Mouse (Mus musculus): ENCODE results near the gene Psmd10.

Gene Psmd10

DNA sequence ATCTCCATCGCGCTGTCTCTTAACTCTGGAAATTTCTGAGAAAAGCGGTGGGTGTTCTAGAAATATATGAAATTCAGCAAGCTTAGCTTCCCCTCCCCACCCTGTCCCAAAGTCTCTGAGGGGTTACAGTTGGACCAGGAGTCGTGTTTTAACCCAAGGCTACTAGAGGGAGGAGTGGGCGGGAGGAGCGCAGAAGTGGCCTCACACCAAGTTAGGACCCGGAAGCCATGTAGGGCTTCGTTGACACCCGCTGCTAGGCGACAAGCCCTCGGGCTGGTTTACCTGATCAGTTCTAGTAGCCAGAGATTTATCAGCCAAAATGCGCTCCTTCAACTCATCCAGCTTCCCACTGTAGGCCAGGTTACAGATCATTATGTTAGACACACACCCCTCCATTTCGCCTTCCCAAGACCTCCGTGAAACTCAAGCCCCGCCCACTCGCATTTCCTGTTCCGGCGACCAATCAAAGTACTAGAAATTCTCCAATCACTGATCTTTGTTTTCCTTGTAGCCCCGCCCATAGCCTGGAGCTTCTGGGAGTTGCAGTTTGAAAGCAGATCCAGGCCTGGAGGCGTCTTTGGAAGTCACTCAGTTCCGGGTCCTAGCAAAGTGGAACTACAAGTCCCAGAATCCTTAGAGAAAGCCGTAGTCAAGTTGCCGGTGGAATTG is at the start of gene Psmd10, which contains the start of gene Atg4a:
Gene Psmd10, minus strand, starts transcription at position 457 of the 669 bp plus-strand sequence.
Gene Atg4a, plus strand, starts transcription at position 636 of the 669 bp plus-strand sequence.
- DNase-seq, result peak; percentile 93

DNA sequence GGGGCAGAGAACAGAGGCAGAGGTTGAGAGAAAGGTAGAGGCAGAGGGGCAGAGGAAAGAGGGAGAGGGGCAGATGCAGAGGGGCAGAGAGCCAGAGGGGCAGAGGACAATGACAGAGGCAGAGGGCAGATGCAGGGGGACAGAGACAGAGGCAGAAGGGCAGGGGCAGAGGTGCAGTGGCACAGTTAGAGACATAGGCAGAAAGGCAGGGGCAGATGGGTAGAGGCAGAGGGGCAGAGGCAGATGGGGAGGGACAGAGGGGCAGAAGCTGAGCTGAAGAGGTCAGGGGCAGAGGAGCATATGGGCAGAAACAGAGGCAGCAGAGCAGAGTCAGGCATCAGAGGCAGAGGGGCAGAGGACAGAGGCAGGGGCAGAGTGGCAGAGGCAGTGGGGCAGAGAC is 42.4 kb upstream of the Psmd10 start:
- no peak for DNase-seq

DNA sequence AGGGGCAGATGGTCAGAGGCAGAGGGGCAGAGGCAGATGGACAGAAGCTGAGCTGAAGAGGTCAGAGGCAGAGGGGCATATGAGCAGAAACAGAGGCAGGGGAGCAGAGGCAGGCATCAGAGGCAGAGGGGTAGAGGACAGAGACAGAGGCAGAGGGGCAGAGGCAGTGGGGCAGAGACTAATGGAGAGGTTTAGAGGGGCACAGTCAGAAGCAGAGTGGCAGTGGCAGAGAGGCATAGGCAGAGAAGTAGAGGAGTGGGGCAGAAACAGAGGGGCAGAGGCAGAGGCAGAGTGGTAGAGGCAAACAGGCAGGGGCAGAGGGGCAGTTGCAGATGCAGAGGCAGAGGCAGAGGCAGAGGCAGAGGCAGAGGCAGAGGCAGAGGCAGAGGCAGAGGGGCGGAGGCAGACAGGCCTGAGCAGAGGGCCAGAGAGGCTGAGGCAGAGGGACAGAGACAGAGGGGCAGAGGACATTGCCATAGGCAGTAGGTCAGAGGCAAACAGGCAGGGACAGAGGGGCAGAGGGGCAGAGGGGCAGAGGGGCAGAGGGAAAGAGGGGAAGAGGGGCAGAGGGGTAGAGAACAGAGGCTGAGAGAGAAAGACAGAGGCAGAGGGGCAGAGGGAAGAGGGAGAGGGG is 41.5 kb upstream of the Psmd10 start:
- no peak for DNase-seq

DNA sequence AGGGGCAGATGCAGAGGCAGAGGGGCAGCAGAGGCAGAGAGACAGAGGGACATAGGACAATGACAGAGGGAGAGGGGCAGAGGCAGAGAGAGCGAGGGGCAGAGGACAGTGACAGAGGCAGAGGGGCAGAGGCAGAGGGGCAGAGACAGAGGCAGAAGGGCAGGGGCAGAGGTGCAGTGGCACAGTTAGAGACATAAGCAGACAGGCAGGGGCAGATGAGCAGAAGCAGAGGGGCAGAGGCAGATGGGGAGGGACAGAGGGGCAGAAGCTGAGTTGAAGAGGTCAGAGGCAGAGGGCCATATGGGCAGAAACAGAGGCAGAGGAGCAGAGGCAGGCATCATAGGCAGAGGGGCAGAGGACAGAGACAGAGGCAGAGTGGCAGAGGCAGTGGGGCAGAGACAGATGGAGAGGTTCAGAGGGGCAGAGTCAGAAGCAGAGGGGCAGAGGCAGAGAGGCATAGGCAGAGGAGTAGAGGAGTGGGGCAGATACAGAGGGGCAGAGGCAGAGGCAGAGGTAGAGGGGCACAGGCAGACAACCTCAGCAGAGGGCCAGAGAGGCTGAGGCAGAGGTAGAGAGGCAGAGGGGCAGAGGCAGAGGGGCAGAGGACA is 40.5 kb upstream of the Psmd10 start:
- DNase-seq, result no peak

DNA sequence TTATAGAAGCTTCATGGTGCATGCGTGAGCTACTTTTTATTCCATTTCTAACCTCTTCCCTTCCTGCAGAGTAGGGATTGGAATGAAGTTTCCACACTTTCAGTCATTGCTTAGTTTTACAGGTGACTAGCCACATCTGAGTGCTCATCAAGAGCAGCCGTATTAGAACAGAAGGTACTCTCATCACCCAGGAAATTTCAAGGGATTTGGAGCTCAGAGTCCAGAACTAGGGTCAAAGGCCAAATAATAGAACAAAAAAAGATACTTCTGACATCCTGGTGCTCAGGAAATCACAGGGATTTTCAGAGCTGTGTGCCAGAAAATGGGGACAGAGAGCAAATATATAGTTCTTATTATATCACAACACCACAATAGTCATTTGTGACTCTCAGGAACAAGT is 28.7 kb upstream of the Psmd10 start:
- no peak for DNase-seq

DNA sequence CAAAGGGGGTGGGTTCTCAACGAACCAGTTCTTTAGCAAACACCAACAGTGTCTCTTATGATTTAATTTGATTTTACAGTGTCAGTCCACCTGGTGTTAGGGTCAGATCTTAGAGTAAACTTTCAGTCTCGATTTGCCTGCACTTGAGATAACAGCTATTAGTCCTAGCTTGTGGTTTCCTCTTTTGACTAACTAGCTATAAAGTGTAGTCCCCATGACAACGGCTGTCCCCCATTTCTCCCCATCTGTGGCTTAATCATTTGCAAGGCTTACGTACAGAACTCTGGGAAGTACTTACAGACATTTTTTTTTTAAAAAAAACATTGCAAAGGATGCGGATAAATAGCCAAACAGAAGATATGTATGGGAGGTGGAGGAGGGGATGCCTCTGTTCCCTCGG is 28.3 kb upstream of the Psmd10 start:
- DNase-seq, result no peak

DNA sequence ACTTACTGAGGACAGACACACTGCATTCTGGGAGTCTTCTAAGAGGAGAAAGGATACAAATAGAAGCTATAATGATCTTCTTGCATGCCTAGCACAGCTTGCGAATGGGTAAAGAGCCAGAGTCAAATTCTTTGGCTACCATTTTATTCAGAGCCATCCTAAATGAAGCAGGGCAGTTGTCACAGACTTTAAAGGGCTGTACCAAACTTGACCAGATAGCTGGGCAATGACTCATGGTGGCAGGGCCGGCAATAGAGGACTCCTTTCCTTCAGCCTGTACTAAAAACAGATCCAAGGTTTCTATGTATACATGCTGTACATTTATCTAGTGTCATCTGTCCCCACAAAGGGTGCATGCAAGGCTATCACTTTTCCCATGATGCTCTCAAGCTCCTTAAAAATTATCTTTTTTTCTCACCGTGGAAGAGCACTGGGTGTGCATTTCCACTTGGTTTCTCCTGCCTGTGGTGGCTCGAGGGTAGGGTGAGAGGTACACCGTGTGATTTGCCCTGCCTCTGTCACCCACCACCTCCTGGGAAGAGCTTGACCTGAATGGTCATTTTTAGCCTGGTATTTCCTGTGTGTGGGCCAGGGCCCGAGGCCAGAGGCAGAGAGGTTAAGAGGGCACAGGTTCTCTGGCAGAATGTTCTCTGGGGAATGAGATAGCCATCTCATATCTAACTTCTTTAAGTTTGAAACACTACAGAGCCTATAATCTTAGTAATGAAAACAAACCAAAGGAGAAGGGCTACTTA is 26.9 kb upstream of the Psmd10 start:
- no peak for DNase-seq

DNA sequence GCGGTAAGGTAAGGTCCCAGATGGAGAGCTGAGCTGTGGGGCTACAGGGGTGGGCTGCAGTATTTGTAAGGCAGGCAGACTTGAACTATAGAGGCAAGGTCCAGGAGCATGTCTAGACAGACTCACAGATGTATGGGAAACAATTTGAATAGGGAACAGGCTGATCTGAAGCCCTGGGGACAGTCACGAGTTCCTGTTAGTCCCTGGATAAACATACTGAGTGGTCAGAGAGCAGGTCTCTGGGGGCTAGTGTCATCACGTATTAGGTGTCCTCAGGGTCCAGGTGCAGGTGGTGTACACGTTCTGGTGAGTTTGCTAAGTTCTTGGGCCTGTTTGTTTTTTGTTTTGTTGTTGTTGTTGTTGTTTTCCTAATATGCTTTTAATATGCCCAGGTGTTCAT is 23.6 kb upstream of the Psmd10 start:
- no peak for DNase-seq

DNA sequence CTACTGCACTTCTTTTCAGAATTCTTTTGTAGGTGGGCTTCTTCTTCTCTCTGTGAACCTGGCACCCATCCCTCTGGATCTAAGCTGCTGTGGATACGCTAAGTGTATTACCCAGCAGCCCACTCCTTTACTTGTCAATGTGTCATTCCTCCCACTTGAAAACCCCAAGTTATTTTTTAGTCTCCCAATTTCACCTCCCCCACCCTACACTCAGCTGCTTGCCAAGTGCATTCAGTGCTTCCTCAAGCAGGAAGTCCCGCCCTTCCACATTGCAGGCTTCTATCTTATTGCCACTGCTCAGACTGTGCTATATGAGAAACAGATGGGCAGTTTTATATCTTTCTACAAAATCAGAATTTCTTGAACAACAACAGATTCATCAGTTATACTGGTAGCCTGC is 23.0 kb upstream of the Psmd10 start:
- DNase-seq, result peak; percentile 30

DNA sequence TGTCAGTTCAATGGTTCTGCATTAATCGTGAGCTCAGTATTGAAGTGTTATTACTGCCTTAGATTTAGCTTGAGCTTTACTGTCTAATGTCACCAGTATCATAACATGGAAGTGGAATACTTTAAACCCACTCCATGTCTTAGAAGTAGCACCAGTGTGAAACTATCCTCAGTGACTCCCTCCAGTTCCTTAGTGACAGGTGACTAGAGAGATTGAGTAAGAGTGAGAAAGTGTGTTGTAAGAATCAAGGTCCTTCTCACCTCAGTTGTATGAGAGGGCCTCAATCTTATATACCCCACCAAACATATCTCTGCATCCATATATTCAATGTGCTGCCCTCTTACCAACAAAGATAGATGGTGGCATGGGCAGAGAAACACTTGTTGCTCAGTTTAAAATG is 22.4 kb upstream of the Psmd10 start:
- DNase-seq, result no peak

DNA sequence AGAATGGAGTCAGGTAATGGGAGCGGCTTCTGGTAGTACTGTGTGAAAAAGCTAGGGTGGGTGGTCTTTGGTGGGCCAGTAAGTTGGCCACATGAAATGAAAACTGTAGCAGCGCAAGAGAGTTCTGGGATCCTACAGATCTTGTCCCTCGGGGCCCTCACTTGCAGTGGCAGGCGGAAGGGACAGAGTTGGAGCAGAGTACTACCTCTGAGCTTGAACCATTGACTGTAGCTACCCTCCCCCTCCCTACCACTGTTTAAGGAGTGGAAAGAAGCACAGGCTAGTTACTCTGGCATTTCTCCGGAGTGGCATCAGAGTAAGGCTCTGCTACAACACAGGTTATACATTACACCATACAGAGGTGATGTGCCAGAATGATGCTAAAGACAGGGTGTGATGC is 431 bp upstream of the Psmd10 start:
- no peak for DNase-seq

DNA sequence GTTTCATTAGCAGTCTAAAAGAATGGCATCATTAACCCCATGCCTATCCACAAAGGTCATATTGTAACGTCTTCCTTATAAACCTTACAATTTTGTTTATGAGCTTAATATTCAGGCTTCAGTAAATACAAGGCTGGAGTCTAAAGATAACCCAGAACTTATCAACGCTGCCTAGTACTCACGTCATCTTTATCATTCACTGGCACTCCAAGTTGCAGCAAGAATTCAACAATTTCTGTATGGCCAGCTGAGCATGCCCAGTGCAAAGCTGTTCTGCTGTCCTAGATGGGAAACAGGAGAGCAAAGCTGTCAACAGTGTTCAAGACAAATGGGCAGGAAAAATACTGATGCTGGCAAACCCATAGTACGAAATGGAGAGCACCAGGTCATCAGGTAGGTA is 2.9 kb downstream of the Psmd10 start:
- no peak for DNase-seq

DNA sequence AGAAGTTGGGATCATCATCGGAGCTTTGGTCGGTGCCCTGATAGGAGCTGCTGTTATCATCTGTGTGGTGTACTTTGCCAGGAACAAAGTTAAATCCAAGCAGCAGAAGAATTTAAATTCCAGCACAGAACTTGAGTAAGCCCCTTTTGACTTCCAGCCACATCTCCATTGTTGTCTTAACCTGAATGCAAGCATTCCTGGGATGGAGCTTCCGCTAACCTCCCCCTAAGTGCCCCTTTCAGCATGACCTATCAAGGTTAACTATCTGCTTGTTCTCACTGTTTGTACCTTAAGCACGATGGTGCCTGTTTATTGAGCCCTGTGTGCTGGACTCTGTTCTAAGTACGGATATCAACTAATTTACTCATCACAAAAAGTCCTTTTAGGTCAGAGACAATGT is 20.3 kb downstream of the Psmd10 start:
- DNase-seq, result no peak

DNA sequence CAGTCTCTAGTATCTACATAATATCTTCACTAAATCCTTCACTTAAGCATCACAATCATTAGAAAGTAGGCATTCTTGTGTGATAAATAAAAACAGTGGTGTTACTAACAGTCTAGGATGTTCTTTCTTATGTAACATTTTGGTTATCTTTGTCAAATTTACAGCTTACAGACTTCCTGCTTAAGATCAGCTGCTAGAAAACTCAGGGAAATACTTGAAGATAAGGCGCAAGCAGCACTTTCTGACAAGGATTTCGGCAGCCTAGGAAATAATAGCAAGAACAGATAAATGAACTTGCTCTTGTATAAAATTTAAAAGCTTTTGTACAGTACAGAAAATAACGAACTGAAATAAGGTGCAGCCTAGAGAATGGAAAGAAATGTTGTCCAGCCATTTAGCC is 23.3 kb downstream of the Psmd10 start:
- no peak for DNase-seq

DNA sequence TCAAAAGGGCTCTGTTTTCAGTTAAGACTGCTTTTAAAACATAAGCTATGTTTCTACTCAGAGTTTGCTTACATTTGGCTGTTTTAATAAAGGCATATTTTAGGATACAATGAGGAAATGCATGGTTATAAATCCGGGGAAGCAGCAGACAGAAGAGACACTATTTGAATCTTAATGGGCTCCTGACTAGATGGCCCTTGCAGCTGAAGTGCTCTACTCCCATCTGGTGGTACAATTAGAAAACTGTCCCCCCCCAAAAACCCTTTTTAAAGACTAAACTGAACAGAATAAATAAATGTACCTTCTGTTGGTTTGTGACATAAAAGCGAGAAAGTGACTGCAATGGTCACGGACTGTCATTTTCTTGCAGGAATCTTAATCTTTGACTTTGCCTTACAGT is 24.5 kb downstream of the Psmd10 start:
- no peak for DNase-seq

DNA sequence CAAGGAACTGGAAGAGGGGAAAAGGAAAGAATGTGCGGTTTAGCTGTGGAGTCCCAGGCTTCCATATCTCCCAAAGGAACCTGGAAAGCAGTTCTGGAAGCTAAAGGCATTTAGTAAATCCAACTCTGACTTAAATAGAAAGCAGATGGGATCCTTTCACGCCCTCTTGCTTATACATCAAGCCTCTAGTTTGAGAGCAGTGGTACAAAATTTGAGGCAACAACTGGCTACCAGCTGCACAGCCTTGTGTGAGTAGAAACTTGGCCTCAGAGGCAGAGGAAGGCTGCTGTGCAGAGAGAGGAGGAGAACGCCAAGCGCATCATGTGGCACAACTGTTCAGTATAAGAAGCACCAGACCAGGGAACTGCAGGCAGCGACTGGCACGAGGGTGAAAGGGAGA is 35.2 kb downstream of the Psmd10 start:
- peak; percentile 8 for DNase-seq

DNA sequence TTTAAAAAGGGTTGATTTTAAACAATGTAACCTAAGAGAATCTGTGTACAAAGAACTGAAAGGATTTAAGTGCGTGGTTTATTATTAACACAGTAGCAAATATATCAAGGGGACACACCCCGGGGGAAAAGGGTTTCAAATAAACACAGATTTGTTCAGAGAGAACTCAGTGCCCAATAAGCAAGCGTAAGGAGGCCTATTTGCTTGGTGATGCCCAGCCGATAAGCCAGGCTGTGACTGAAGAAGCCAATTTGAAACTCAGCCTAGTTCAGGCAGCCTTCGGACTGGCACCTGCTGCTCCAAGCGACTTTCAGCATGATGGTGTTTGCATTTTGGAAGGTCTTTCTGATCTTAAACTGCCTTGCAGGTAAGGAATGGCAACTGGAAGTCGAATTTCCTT is 49.2 kb downstream of the Psmd10 start, which contains the start of gene Vsig1:
Gene Vsig1, plus strand, starts transcription at position 249 of the 400 bp plus-strand sequence.
- no peak for DNase-seq

DNA sequence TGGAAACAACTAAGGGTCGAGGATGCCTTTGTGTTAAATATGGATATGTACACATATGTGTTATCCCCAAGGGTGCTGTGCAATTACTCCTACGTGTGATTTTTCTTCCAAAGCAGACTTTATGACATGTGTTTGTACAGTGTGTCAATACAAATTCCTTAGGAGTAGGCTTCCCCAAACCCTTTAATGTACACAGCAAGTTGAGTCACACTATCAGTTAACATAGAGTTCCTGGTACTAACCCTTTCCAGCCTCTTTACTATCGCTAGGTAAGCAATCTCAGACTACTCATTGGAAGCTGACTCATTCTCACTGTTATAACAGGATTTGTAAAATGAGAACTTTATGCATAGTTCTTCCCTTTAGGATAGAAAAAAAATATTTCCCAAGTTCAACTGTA is 53.0 kb downstream of the Psmd10 start:
- no peak for DNase-seq

Data from right cerebral cortex, adult 18-20 months (tissue).